Mouse (Mus musculus) adrenal gland, adult 18-20 months (tissue): Measurements from ENCODE around the gene Arhgap27. TPM values are rescaled to one million over a fixed set of nuclear protein-coding genes. Genes with fewer than 3 reads are reported as not detected.

Source experiments
- DNase-seq, 2 experiments: peaks; one replicate each; pipeline ENCODE4 v3.0.0; 2021 to 2022; ENCODE audit warnings: low spot score in 2 of 2
- total RNA-seq, 2 experiments: library from RNA; stranded (reverse); gene quantifications; 1 replicate in 1 of 2; 2 replicates in 1 of 2; pipeline ENCODE4 v1.2.3; 2021

Arhgap27 gene
- total RNA-seq, 2 experiments from 2014 or later, result 12.4 to 13.1 TPM

- DNase-seq, result no peak
These were observed 5.8 kb downstream of the Arhgap27 start for GRCm38 (mm10) chr11:103357710-103358109.

- DNase-seq, result no peak
These were observed 6.4 kb downstream of the Arhgap27 start for GRCm38 (mm10) chr11:103356938-103357670.

GRCm38 (mm10) chr11:103356032-103356571 lies 7.4 kb downstream of the Arhgap27 start:
- DNase-seq, result no peak

GRCm38 (mm10) chr11:103355251-103355650 lies 8.2 kb downstream of the Arhgap27 start:
- no peak for DNase-seq

DNA sequence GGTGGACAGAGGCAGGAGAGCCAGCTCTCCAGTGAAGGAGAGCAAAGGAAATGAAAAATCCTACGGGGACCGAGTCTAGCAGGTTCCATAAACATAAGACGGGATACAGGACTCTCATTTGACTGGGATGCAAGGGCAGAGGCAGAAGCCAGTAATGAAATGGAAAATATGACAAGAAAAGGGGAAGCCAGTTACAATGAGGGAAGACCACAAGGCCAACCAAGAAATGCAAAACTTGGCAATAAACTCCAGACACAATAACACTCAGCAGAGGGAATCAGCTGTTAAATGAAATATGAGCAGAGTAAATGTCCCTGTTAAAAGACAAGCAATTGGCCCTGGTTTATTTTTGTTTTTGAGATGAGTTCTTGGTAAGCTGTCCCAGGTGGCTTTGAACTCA lies 9.5 kb downstream of the Arhgap27 start:
- no peak for DNase-seq

- DNase-seq, result no peak
These were observed 11.2 kb downstream of the Arhgap27 start for GRCm38 (mm10) chr11:103352239-103352814.

GRCm38 (mm10) chr11:103350711-103351315 lies 12.7 kb downstream of the Arhgap27 start:
- DNase-seq, result no peak

GRCm38 (mm10) chr11:103349699-103350098 lies 13.8 kb downstream of the Arhgap27 start:
- DNase-seq, result no peak

DNA sequence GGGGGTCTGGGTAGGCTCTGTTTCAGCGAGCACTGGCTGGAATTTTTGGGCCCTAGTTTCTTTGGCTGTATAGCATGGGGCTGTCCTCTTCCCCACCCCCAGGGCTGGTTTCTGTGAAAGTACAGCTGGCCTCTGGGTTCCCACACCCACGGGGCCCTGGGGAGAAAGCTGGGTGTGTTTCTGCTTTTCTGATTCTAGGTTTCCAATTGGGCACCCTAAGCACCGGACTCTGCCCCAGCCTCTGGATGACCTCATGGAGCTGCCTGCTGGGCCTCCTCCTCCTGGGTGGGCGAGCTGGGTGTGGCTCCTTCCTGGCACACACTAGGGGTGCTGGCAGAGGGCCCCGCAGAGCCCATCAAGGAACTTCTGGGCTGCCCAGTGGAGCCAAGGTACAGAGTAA lies 16.8 kb downstream of the Arhgap27 start:
- no peak for DNase-seq

GRCm38 (mm10) chr11:103346236-103346635 lies 17.3 kb downstream of the Arhgap27 start:
- DNase-seq, result no peak

DNA sequence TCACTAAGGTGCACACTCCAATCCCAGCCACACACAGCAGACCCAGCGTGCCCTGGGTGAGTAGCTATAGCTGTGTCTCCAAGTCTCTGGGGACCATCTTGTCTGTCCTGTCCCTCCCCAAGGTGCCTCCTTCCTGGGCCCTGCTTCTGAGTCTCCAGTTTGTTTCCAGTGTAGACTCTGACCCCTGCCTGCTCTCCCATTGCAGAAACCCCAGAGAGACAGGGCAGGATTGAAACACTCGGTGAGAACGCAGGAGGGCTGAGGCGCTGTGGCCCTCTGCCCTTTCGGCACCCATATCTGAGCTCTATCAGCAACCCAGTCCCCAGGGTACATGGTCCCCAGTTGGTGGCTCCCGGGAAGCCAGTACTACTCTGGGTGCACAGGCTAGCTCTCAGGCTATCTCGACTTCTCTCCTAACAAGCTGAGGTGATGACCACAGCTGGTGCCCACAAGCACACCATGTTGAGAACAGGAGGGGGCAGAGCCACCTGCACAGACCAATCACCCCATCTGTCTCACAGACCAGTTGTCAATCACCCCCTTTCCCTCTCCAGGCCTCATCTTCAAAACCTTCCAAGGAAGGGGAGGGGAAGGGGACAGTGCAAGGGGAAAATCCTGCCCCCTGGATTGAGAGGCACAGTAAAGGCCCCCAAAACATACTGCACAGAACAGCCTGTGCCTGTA lies 17.9 kb downstream of the Arhgap27 start:
- DNase-seq, result no peak

DNA sequence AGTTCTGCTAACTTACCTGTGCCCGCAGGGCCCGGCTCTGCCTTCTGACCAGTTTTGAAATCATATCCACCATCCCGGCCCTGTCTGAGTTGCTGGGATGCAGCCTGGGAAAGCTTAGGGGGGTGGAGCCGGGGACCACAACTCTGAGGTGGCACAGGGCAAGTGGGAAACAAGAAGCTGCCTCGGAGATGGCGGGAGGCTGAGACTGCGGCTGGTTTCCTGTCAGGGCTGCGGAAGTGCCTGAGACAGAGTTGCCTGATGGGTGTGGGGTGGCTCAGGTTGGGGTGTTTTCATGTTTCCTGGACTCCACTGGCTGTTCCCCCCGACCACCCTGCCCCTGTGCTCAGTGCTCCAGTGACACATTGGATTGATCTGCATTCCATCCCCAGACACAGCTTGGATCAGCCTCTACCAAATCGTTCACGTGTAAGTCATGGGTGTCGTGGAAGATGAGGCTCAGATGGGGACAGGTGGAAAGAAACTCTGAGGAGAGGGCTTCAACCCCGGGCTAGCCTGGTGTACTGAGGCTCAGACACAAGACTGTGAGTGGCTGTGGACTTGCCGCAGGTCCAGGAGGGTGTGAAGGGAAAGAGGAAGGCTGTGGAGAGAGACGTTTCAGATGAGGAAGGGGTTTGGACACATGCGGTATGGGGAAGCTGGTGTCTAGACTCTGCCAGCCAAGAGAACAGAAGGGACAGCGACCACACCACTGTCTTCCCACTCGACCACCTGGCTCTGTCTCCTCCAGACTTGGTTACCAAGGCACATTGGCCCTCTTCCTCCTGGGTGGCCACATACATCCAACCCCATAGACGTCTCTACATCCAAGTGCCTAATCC lies 18.8 kb downstream of the Arhgap27 start:
- DNase-seq, result no peak

- DNase-seq, result no peak
These were observed 19.6 kb downstream of the Arhgap27 start for GRCm38 (mm10) chr11:103343881-103344280.

GRCm38 (mm10) chr11:103343063-103343462 lies 20.4 kb downstream of the Arhgap27 start:
- DNase-seq, result no peak

- peak in 1 of 2 experiments; percentile 19 for DNase-seq
These were observed 22.8 kb downstream of the Arhgap27 start for GRCm38 (mm10) chr11:103340677-103341076.

DNA sequence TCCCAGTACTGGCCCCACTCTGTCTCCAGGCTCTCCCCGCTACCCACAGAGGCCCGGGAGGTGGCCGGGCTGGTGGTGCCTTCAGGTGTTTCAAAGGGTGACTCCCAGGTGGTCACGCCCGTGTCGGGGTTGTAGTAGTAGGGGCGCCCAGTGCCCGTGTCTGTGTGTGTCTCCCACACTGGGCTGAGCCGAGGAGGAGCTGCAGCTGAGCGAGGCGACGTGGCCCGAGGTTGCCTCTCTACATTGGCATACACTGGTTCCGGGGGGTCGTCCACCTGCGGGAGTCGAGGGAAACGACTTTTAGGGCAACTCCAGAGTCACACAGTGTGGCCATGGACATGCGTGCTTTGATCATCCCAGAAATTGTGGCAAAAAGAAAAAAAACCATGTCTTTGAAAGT lies 23.4 kb downstream of the Arhgap27 start:
- no peak for DNase-seq

GRCm38 (mm10) chr11:103339414-103340119 lies 23.9 kb downstream of the Arhgap27 start:
- no peak for DNase-seq

DNA sequence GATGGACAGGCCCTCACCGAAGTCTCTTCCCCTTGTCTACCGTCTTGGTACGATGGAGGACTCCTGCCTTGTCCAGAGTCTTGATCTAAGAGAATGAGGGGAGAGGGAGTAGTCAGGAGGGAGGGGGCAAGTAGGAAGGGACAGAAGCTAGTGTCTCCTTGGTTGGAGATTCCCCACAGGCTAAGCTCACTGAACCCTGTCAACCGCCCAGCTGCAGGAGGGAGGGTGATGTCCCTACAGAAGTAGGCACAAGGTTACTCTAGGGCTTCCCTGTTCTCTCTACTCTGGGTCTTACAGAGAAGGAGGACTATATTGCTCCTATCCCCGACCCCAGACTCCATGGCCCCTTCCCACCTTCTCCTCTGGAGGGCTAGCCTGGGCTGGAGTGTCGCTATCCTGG lies 24.8 kb downstream of the Arhgap27 start:
- no peak for DNase-seq

GRCm38 (mm10) chr11:103338119-103338518 lies 25.4 kb downstream of the Arhgap27 start:
- no peak for DNase-seq

DNA sequence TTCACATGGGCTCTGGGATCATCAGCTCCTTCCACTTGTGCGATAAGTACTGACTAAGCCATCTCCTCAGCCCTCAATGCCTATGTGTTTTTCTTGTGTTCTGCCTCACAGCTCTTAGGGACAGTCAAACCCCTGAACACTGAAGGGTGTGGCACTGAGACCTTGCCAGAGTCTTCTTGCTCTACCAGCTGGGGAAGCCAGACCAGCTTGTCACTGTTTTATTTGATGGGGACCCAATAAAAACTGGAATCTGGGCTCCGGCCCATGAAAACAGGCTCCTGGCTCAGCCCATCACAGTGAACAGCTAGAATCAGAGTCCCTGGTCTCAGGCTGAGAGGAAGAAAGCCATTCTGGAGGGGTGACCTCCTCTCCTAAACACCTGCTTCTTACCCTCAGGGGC lies 26.3 kb downstream of the Arhgap27 start:
- no peak for DNase-seq
